Mouse (Mus musculus) stomach, embryonic 15.5 days (tissue): ENCODE data around the gene Zzef1. TPM values are rescaled to one million over a fixed set of nuclear protein-coding genes. Genes with fewer than 3 reads are reported as not detected.

ENCODE experiments used
- ATAC-seq: fragments of 200-750 bp; cut with Nextera tagmentation; 2 replicates; pipeline ENCODE4 v1.8.0; 2017; ENCODE audit warnings: low read depth, moderate number of reproducible peaks, moderate TSS enrichment; ENCODE audit not compliant: insufficient read depth, low FRiP score
- H3K27ac ChIP-seq: fragments of 300-500 bp; sonication (generic); 2 replicates; pipeline ENCODE4 v1.5.1; 2015; ENCODE audit warnings: mild to moderate bottlenecking, inconsistent platforms
- H3K27me3 ChIP-seq: fragments of 300-500 bp; sonication (generic); replicated peaks from 2 replicates; pipeline ENCODE4 v1.6.1; 2015; ENCODE audit warnings: inconsistent platforms
- H3K36me3 ChIP-seq: fragments of 300-500 bp; sonication (generic); 2 replicates; pipeline ENCODE4 v1.6.1; 2015; ENCODE audit warnings: inconsistent platforms
- H3K4me1 ChIP-seq: fragments of 300-500 bp; sonication (generic); 2 replicates; pipeline ENCODE4 v1.6.1; 2015; ENCODE audit warnings: inconsistent platforms
- H3K4me2 ChIP-seq: fragments of 300-500 bp; sonication (generic); 2 replicates; pipeline ENCODE4 v1.6.1; 2015; ENCODE audit warnings: mild to moderate bottlenecking, inconsistent platforms
- H3K4me3 ChIP-seq: fragments of 300-500 bp; sonication (generic); replicated peaks from 2 replicates; pipeline ENCODE4 v1.5.1; 2015; ENCODE audit warnings: inconsistent platforms
- H3K9ac ChIP-seq: fragments of 300-500 bp; sonication (generic); 2 replicates; pipeline ENCODE4 v1.6.1; 2015; ENCODE audit warnings: inconsistent platforms
- H3K9me3 ChIP-seq: fragments of 300-500 bp; sonication (generic); 2 replicates; pipeline ENCODE4 v1.6.1; 2016; ENCODE audit warnings: inconsistent platforms
- WGBS: fragments of 180-500 bp; shearing (Covaris S2); methylation state at CpG from one replicate; pipeline ENCODE4 v1.1.7; 2015; 5-methylcytosine and 5-hydroxymethylcytosine counted together
- polyA plus RNA-seq: library from polyadenylated mRNA; unstranded; fragments of >200 nt; fragmentation: Nextera tagmentation; extraction: Ambion mirVana; gene quantifications from 2 replicates; pipeline ENCODE4 v1.2.1, GENCODE M21; 2015

The Zzef1 gene
- polyA plus RNA-seq, 1 experiment from 2014 or later, result 9.8 TPM

DNA sequence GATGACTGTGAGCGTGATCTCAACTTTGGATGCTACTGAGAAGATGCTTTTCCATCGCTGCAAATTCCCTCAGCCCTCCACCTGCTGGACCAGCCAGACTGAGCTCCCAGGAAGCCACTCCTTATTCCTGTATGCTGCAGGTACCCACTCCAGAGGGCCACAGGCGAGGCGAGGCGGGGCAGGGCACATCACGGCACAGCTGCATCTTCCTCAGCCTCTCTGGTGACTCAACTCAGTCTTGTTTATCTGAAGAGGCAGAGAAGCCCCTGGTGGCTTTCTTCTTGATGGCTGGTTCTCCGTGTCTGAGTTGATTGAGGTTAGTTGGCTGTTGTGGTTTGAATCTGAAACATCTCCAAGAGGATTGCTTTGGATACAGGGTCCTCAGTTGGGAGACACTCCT, 152.2 kb downstream of the Zzef1 start:
- Histone ChIP-seq H3K4me2 (no peak overlapping the region), H3K9me3 (no peaks in the 10 kb centered on the region), H3K4me3 (no peak overlapping the region), H3K36me3 (no peaks in the 10 kb centered on the region), H3K9ac (no peak overlapping the region), H3K27me3 (no peaks in the 10 kb centered on the region), H3K27ac (no peak overlapping the region), H3K4me1 (peaks cover 45% of the 10 kb centered on the region)
- ATAC-seq, result no peak
- 72% methylated on average over 7 of the region's 7 CpGs for WGBS

DNA sequence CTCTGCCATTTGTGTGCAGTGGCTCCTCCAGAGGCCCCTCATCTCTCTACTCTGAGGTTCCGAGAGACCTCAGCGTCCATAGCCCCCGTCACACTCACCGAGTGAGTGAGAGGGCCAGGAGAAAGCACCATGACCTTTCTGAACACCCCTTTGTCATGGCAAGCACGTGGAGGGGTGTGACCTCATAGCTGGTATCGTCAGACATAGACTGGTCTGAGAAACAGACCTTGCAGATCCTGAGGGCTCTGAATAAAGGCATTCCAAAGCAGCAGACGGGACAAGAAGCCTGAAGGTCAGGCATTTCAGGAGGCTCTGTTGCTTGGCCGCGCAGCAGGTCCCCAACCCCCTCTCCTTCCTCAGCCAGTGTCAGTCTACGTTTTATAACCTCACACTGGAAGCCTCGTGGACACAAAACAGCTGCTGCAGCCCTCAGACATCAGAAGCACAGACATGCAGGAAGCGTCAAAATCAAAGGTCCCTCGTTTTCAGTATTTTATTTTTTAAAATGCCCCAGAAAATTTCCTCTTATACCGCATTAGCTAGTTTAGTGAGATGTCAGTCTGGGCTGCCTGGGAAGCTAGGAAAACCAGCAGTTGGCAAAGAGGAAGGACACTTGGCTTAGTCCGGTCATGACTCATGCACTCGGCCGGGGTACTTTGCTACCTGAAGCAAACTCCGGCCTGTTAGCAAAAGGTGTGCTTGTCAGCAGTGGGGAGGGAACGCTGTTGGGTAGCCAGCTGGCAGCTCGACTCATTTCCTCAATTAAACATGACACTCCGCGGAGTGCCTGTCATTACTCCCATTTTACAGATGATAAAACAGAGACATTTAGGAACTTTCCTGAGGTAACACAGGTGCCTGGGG, 155.3 kb downstream of the Zzef1 start:
- no peak for ATAC-seq
- peak overlapping the region; percentile 72 for H3K27ac ChIP-seq
- WGBS, result 45% methylated on average over 22 of the region's 22 CpGs

GRCm38 (mm10) chr11:72952226-72952625, 156.2 kb downstream of the Zzef1 start:
- H3K4me2 ChIP-seq, result no peak overlapping the region
- peak overlapping the region; percentile 72 for H3K27ac ChIP-seq
- no peaks in the 10 kb centered on the region for H3K36me3 ChIP-seq
- H3K4me3 ChIP-seq, result no peak overlapping the region
- no peaks in the 10 kb centered on the region for H3K9me3 ChIP-seq
- no peak for ATAC-seq
- 35% methylated on average over 3 of the region's 3 CpGs for WGBS
- peaks cover 32% of the 10 kb centered on the region for H3K4me1 ChIP-seq
- no peaks in the 10 kb centered on the region for H3K27me3 ChIP-seq
- H3K9ac ChIP-seq, result no peak overlapping the region

More for the DNA sequence above, 155.3 kb downstream of the Zzef1 start:
- no peak overlapping the region for H3K9ac ChIP-seq
- H3K27me3 ChIP-seq, result no peaks in the 10 kb centered on the region
- H3K4me1 ChIP-seq, result peaks cover 36% of the 10 kb centered on the region
- no peaks in the 10 kb centered on the region for H3K36me3 ChIP-seq
- no peak overlapping the region for H3K4me3 ChIP-seq
- no peak overlapping the region for H3K4me2 ChIP-seq
- H3K9me3 ChIP-seq, result no peaks in the 10 kb centered on the region

GRCm38 (mm10) chr11:72952697-72953096, 156.7 kb downstream of the Zzef1 start:
- H3K4me3 ChIP-seq, result no peak overlapping the region
- WGBS, result 86% methylated on average over 6 of the region's 6 CpGs
- peaks cover 32% of the 10 kb centered on the region for H3K4me1 ChIP-seq
- H3K27me3 ChIP-seq, result no peaks in the 10 kb centered on the region
- H3K9me3 ChIP-seq, result no peaks in the 10 kb centered on the region
- no peak overlapping the region for H3K9ac ChIP-seq
- H3K36me3 ChIP-seq, result no peaks in the 10 kb centered on the region
- H3K27ac ChIP-seq, result peak overlapping the region; percentile 72
- ATAC-seq, result no peak
- H3K4me2 ChIP-seq, result no peak overlapping the region

DNA sequence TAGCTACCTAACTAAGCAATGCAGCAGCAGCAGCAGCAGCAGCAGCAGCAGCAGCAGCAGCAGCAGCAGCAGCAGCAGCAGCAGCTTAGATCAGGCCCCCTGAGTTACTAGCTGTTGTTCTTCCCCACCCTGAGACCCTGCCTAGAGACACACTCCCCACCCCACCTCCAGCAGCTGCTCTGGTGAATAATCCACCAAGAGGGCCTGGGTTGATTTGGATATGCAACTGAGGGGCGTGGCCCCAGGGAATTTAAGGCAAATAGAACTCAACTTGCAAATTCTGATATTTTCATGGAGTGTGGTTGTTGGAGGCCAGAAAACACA, 157.1 kb downstream of the Zzef1 start:
- ATAC-seq, result no peak
- peaks cover 32% of the 10 kb centered on the region for H3K4me1 ChIP-seq
- no peak overlapping the region for H3K4me3 ChIP-seq
- H3K4me2 ChIP-seq, result no peak overlapping the region
- H3K27ac ChIP-seq, result peak overlapping the region; percentile 72; the same call in 1 of the 2 replicates
- no peaks in the 10 kb centered on the region for H3K9me3 ChIP-seq
- no peaks in the 10 kb centered on the region for H3K27me3 ChIP-seq
- no peaks in the 10 kb centered on the region for H3K36me3 ChIP-seq
- 72% methylated on average over 1 of the region's 1 CpGs for WGBS
- no peak overlapping the region for H3K9ac ChIP-seq

DNA sequence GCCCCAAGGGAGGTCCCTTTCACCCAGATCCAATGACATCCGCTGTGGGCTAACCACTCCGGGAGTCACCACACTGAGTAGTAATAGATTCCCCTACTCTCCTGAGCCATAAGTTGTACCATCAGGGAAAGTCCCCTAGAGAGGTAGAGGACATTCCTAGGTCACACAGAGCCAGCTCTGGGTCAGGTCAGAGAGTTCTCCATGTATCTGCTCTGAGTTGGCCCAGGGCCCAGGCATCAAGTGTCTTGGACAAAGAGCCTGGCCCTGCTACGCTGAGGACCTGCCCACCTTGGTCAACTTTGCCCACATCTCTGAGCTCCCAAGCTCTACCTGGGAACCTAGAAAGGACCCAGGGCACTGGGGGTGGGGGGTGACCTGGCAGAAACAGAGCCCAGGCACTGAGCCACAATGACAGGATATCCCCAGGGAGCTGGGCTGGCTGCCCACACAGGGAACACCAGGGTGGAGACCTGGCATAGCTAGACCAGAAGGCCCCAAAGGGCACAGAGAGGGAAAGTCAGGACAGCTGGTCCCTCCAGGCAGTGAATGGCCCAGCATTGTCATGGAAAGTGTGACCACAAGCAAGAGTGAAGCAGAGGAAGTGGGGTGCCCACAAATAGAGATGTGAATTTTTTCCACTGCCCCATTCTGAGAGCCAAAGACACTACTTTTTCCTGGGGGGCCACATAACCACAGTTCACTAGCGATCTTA, 157.6 kb downstream of the Zzef1 start:
- WGBS, result 86% methylated on average over 4 of the region's 4 CpGs
- no peaks in the 10 kb centered on the region for H3K9me3 ChIP-seq
- no peak overlapping the region for H3K27ac ChIP-seq
- no peaks in the 10 kb centered on the region for H3K27me3 ChIP-seq
- no peak overlapping the region for H3K4me2 ChIP-seq
- peaks cover 32% of the 10 kb centered on the region for H3K4me1 ChIP-seq
- H3K9ac ChIP-seq, result no peak overlapping the region
- ATAC-seq, result no peak
- H3K36me3 ChIP-seq, result no peaks in the 10 kb centered on the region
- H3K4me3 ChIP-seq, result no peak overlapping the region

- Histone ChIP-seq H3K27ac (no peak overlapping the region), H3K36me3 (no peaks in the 10 kb centered on the region), H3K4me3 (no peak overlapping the region), H3K9me3 (no peaks in the 10 kb centered on the region), H3K4me1 (peaks cover 34% of the 10 kb centered on the region), H3K9ac (no peak overlapping the region), H3K27me3 (no peaks in the 10 kb centered on the region), H3K4me2 (no peak overlapping the region)
- 88% methylated on average over 4 of the region's 4 CpGs for WGBS
- ATAC-seq, result no peak
Measured at GRCm38 (mm10) chr11:72954216-72954615, 158.2 kb downstream of the Zzef1 start.

DNA sequence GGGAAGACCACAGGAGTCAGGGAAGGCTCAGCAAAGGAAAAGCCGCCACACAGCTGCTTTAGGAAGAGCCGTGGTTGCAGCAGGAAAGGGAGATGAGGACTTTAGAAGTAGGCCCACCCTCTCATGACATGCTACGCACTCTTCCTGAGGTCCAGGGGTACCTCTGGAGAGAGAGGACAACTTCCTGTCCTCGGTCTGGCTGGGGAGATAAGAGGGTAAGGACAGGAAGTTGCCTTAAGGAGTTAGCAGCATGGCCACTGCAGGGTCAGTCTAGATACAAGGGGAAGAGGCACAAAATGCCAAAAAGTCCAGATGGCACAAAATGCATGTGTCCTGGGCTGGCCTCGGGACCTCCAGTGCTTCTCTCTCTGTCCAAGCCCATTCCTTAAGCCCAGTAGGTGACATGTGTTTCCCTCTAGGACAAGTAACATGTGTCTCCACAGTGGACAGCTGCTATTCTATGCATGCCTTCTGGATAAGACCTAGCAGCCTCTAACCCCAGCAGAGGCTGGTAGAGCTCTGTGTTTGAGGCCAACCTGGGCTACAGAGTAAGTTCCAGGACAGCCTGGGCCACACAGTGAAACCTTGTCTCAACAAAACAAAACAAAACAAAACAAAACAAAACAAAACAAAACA, 159.4 kb downstream of the Zzef1 start:
- H3K4me3 ChIP-seq, result no peak overlapping the region
- H3K9me3 ChIP-seq, result no peaks in the 10 kb centered on the region
- WGBS, result 61% methylated on average over 5 of the region's 5 CpGs
- peaks cover 44% of the 10 kb centered on the region for H3K4me1 ChIP-seq
- H3K9ac ChIP-seq, result no peak overlapping the region
- ATAC-seq, result no peak
- no peak overlapping the region for H3K27ac ChIP-seq
- no peak overlapping the region for H3K4me2 ChIP-seq
- H3K36me3 ChIP-seq, result no peaks in the 10 kb centered on the region
- no peaks in the 10 kb centered on the region for H3K27me3 ChIP-seq

- WGBS, result 50% methylated on average over 2 of the region's 2 CpGs
- Histone ChIP-seq H3K9ac (no peak overlapping the region), H3K27me3 (peaks cover 10% of the 10 kb centered on the region), H3K4me1 (peaks cover 44% of the 10 kb centered on the region), H3K27ac (no peak overlapping the region), H3K4me3 (no peak overlapping the region), H3K4me2 (no peak overlapping the region), H3K36me3 (no peaks in the 10 kb centered on the region), H3K9me3 (no peaks in the 10 kb centered on the region)
- no peak for ATAC-seq
Measured at GRCm38 (mm10) chr11:72957318-72957717, 161.3 kb downstream of the Zzef1 start.

GRCm38 (mm10) chr11:72959924-72960679, 164.1 kb downstream of the Zzef1 start:
- ATAC-seq, result no peak
- H3K36me3 ChIP-seq, result no peaks in the 10 kb centered on the region
- WGBS, result 30% methylated on average over 15 of the region's 15 CpGs
- H3K27me3 ChIP-seq, result peaks cover 10% of the 10 kb centered on the region
- H3K4me1 ChIP-seq, result peaks cover 38% of the 10 kb centered on the region
- no peaks in the 10 kb centered on the region for H3K9me3 ChIP-seq
- H3K4me3 ChIP-seq, result no peak overlapping the region
- no peak overlapping the region for H3K27ac ChIP-seq
- H3K9ac ChIP-seq, result no peak overlapping the region
- peak overlapping the region; percentile 81 for H3K4me2 ChIP-seq

GRCm38 (mm10) chr11:72960723-72961071, 164.7 kb downstream of the Zzef1 start:
- 12% methylated on average over 15 of the region's 15 CpGs for WGBS
- peak overlapping the region; percentile 47 for H3K4me3 ChIP-seq
- peaks cover 10% of the 10 kb centered on the region for H3K27me3 ChIP-seq
- H3K9me3 ChIP-seq, result no peaks in the 10 kb centered on the region
- H3K4me2 ChIP-seq, result peak overlapping the region; percentile 81
- peaks cover 43% of the 10 kb centered on the region for H3K4me1 ChIP-seq
- no peak for ATAC-seq
- no peak overlapping the region for H3K27ac ChIP-seq
- H3K9ac ChIP-seq, result no peak overlapping the region
- no peaks in the 10 kb centered on the region for H3K36me3 ChIP-seq
